Mouse (Mus musculus): ENCODE measurements around the gene Fut2.

Gene Fut2

DNA sequence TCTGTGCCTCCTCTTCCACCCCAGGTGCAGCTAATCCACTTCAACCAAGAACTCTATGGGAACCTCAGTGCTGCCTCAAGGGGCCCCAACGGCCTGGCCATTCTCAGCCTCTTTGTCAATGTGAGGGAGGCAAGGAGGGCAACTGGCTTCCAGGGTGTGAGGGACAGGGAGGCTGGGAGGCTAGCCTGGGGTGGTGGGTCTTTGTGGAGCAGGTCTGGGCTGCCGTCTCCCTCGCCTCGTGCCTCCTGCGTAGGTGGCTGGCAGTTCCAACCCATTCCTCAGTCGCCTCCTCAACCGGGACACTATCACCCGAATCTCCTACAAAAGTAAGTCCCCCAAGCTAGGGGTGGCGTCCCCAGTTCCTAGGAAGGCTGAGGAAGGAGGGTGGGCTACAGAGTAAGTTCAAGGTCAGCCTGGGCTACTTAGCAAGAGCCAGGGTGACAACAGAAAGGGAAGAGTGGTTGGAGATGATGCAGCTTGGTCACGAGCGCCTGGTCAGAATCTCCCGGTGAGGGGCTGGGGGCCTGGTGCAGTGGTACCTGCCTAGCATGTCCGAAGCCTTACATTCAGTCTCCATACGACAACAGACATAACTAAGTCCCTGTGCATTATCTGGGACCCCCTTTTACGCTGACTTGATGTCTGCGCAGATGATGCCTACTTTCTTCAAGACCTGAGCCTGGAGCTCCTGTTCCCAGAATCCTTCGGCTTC, 36.8 kb upstream of the Fut2 start:
- DNase-seq (ENCODE audit: low spot score in 2 of 2), result no peak

DNA sequence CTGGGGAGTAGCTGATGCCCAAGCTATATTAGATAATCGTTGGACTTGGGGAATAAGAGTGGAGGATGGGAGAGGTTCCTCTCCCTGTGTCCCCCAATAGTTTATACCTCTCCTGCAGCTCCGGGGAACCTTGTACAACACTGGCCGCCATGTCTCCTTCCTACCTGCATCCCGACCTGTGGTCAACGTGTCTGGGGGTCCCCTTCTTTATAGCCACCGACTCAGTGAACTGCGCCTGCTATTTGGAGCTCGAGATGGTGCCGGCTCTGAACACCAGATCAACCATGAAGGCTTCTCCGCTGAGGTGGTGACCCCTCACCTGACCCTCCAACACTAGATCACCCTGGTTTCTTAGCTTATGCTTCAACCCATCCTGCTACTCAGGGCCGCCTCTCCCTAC, 36.1 kb upstream of the Fut2 start:
- DNase-seq (ENCODE audit: low spot score in 2 of 2), result no peak

DNA sequence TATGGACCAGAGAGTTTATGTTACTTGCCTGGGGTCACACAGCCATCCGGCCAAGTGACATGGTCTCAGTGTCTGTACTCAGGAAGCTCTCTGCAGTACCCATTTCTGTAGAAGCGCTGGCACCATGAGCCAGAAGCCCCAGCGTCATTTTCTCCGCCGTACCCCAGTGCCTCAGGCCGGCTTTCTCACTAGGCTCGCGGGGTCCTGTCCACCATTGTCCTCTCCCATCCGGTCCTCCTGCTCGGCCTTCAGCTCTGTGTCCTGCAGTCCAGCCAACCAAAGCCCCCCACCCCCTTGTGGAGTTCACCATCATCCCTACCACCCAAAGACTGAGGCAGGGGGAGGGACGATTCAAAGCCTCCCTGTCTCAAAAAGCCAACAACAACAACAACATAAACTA, 35.4 kb upstream of the Fut2 start:
- no peak for DNase-seq (ENCODE audit: low spot score in 2 of 2)

DNA sequence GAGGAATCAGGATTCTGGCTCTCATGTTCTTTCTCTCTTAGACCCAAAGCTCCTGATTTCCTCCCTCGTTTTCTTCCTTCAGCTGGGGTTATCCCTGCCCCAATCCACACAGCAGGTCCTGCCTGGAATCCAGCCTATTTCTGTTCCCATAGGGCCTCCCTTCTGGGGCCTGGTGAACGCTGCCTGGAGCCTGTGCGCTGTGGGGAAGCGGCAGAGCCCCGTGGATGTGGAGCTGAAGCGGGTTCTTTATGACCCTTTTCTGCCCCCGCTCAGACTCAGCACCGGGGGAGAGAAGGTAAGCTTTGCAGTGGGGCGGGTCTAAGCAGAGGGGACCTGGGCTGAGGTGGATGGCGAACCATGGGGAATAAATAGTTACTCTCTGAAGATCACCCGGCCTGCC, 34.9 kb upstream of the Fut2 start:
- no peak for DNase-seq (ENCODE audit: low spot score in 2 of 2)

DNA sequence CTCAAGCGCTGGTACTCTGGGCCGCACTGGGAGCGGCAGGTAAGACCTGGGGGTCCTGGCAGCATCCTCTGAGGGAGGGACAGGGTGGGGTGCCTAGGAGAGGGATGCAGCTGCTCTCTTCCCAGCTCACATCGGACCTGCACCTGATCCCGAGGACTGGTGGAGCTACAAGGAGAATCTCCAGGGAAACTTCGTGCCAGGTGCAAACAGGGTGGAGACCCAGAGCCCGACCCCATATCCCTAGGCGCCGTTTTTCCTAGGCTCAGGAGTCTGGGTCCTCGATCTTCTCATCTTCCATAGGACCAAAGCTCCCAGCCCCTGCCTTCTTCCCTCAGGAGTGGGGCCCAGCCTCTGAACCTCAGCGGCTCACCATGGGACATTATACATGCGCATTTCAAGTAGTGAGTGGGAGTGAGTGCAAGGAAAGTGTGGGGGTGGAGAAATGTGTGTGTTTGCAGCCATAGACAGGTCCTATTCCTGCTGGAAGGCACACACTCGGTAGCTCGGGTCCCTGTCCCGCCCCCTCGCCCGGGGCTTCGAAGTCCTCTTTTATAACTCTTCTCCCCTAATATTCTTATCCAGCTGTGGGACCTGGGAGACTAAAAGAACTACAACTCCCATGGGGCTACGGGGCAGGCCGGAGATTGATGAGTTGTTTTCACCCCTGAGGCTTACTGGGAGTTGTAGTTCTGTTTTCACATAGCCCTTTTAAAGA, 34.3 kb upstream of the Fut2 start:
- DNase-seq (ENCODE audit: low spot score in 2 of 2), result peak; percentile 56 to 66

DNA sequence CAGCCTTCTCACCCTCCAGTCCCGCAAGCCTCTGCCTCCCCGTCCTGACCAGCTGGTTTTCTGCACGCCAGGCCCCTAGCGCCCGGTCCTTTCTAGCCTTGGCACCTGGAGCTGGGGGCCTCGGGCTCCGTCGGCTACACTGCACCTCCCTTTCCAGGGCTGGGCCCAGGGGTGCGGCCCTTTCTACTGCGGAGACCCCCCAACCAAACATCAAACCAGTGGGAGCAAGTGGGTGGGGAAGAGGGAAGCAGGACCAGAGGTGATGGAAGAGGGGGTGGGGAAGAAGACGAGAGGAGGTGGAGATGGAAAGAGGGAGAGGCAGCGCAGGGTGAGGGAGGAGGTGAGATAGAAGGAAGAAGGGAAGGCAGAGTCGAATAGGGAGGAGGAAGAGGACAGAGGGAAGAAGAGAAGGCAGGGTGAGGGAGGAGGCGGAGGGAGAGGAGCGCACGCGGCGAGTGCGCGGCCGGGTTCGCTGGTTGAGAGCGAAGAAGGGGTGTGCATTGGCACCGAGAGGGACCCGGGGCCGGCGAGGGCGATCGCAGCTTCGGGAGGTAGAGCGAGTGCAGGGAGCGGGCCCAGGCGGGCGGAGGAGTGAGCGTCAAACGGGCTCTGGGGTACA, 33.4 kb upstream of the Fut2 start, which contains the start of gene Car11:
Car11 (plus strand) TSS at position 321 of the 619 bp plus-strand sequence.
- no peak for DNase-seq (ENCODE audit: low spot score in 2 of 2)

DNA sequence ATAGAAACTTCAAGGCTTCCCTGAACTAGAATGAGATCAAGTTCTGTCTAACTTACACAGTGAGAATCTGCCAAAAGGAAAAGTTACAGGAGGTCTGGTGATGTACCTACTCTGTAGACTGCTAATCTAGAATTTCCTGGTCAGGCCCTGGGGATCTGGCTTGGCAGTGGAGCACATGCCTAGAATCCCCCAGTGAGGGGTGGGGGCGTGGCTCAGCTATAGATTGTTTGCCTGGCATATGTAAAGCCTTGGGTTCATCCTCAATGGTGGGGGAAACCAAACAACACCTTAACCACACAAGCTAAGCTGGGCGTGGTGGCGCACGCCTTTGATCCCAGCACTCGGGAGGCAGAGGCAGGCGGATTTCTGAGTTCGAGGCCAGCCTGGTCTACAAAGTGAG, 31.7 kb upstream of the Fut2 start:
- DNase-seq (ENCODE audit: low spot score in 2 of 2), result no peak

DNA sequence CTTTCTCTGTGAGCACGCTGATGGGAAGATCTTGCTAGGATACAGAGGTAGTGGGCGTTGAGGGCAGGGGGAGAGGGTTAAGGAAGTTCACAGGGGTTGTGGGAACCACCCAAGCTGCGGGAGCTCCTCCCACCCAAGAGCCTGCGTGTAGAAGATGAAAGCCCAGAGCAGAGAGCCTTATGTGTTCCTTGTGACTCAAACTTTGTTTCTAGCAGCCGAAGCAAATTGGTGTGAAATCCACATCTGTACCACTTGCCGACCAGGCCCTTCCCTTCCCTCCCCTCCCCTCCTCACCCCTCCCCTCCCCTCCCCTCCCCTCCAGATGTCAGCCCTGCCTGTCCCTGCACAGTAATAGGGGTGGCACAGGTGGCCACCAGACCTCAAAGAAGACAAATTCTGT, 28.9 kb upstream of the Fut2 start:
- peak in 1 of 2 experiments; percentile 32 for DNase-seq (ENCODE audit: low spot score in 2 of 2)

DNA sequence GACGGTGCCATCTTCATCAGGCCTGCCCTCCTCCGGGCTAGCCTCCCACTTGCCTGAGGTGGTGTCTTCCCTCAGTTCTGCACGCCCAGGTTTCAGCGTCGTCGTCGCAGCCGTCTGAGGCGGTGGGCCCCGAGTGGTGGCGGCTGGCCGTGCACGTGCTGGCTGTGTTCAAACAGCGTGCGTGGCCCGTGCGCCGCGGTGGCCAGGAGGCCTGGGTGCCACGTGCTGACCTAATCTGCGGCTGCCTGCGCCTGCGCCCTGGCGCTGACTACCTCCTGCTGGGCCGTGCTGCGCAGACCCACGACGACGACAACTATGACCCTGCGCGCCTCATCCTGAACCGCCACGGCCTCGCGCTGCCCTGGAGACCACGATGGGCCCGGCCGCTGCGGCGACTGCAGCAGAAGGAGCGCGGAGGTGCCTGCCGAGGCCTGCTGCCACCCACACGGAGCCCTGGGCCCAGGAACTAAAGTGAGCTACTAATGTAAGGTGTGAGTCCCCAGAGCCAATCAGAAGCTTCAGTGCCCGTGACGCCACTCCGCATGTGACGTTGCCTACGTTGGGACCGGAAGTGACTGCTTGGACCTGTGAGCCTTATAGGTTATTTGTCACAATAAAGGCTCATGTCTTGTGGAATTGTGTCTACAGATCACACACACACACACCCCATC, 27.9 kb upstream of the Fut2 start, which contains the start of gene Sec1:
Sec1 (minus strand) TSS at position 482 of the 671 bp plus-strand sequence.
- DNase-seq (ENCODE audit: low spot score in 2 of 2), result no peak

DNA sequence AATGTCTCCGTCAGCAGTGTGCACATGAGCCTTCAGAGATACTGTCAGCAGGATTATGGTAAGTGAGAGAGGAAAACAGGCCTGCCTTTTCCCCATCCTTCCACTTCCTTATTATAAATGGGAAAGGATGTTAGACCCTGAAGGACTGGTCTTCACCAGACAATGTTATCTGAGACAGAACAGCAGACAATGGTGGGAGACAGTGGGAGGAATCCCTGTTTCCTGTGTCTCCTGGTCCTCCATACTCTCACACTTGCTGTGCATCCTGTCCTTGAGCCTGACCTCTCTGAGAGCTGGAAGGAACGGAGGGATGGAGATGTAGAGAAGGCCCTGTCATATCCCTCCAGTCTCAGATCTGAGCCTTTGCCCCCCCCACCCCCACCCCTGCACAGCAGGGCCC, 26.2 kb upstream of the Fut2 start:
- no peak for DNase-seq (ENCODE audit: low spot score in 2 of 2)

DNA sequence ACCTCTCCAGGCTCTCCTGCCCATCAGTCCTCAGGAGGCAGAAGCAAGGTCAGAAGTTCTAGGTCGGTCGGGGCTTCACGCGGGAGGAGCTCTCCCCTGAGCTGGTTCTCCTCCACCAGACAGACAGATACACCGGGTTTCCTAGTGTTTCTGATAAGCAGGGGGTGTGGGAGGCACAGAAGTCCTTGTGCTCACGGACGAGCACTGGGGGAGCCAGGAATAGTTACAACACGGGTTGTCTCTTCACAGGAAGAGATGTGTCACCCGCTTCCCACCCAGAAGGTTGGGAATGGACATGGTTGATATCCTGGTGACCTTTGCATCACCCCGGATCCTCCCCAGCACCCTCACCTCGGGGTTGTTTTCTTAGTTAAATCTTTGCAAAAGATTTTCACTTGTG, 23.6 kb upstream of the Fut2 start:
- no peak for DNase-seq (ENCODE audit: low spot score in 2 of 2)

DNA sequence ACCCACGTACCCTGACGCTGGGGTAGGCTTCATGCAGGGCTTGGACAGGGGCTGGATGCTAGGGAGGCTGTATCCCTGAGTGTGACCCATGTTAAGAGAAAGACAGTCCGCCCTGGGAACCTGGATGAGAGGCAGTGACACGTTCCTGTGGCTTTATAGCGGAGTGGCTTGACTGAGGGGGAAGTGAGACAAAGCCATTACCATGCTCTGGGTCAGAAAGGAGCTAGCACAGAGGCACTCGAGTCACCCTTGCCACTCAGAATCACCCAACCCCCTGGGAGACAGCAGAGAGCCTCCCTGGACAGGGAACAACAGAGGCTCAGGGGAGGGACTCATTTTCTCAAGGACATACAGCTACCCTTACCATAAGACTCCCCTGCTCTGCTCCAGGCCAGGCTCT, 22.9 kb upstream of the Fut2 start:
- no peak for DNase-seq (ENCODE audit: low spot score in 2 of 2)

DNA sequence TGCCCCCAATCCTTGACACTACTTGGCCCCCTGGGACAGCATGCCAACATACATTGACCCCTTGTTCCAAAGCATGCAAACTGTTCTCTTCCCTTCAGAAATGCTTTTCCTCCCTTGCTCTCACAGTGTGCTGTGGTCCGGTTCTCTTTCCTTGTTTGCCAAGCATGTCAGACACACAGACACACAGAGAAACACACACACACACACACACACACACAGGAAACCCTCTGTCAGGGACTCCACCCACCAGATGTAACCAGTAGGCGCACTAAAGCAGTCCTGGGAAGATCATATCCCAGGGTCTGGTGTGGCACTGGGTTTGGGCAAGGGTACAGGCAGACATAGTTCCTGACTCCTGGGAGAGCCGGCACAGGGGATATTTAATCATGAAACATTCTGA, 20.6 kb upstream of the Fut2 start:
- DNase-seq (ENCODE audit: low spot score in 2 of 2), result no peak

DNA sequence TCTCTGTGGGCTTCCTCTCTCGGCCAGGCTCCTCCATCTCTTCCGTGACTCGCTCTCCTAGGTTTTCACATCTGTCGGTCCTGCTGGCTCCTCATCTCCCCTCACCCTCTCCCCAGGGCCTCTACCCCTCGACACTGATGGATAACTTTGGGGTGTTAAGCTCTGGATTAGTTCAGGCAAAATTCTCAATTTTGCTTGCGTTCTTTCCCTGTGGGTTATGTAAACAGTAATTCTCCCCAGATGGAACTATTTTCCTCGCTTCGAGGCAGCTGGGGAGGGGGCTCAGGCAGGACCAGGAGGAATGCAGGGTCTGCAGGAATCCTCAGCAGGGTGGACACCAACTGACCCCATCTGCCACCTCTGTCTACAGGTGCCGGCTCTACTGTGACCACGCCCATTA, 19.6 kb upstream of the Fut2 start:
- DNase-seq (ENCODE audit: low spot score in 2 of 2), result no peak

DNA sequence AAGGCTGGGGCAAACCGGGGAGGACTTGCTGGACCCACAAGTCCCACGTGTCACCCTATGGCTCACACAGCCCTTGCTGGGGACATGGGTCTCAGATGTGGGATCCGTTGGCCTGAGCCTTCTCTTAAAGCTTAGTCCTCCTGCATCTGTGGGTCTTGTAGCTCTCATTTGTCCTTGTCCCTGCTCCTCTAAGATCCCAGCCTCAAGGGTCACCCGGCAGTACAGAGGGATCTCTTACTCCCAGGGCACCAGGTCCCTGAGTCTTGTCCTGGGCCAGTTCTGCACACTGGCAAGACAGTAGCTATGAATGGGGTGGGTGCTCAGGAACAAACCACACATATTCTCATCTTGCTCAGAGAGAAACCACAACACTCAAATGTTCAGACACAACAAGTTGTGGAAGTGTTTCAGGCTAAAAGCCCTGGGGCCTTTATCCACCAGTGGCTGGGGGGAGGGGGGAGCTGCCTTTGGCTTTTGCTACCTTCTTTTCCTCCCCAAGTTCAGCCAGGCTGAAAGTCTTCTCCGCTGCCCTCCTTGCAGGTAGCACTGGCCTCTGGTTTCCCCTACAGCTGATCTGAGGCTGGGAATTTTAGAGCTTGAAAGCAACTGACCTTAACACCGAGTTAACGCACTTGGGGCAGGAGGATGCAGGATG, 17.3 kb upstream of the Fut2 start, which contains the start of gene Ntn5:
Ntn5 (plus strand) TSS at position 627 of the 655 bp plus-strand sequence.
- peak in 1 of 2 experiments; percentile 13 for DNase-seq (ENCODE audit: low spot score in 2 of 2)

DNA sequence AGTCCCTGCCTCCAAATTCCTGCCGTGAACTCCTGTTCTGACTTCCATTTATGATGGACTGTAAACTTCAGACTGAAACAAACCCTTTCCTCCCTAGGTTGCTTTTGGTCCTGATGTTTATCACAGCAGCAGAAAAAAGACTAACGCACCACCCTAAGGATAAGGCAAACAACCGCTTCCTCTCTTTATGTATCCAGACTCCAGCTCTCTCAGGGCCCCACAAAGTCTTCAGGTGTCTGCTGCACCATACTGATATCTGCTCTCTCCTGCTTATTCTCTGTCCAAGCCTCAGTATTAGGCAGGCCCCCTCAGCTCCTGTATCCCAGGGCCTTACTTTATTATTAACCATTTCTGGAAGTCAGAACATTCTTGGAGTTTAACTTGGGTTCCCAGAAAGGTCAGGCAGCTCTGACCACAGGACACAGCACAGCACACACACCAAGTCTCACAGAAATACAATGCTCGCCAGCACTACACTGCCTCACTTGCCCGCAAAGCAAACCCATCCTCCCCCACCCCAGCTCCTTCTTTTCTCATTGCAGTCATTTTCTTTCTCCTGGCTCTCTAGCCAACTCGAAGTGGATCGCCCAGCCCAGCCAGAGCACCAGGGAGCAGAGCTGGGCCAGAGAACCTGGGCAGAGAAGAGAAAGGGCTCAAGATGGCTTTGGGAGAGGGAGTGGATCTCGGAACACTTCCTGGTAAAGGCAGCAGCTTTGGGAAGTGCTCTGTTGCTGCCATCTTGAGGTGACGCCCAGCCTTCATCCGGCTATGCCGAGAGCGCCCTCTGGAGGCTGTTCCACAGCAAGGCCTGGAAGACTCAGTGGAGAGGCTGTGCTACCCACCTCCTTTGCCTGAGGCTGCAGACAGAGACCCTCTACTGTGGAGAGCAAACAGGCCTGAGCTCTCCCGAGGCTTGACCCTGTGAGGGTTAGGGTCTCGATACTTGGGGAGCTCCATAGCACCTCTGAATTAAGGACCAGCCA, 16.2 kb upstream of the Fut2 start:
- DNase-seq (ENCODE audit: low spot score in 2 of 2), result peak; percentile 78 to 93

DNA sequence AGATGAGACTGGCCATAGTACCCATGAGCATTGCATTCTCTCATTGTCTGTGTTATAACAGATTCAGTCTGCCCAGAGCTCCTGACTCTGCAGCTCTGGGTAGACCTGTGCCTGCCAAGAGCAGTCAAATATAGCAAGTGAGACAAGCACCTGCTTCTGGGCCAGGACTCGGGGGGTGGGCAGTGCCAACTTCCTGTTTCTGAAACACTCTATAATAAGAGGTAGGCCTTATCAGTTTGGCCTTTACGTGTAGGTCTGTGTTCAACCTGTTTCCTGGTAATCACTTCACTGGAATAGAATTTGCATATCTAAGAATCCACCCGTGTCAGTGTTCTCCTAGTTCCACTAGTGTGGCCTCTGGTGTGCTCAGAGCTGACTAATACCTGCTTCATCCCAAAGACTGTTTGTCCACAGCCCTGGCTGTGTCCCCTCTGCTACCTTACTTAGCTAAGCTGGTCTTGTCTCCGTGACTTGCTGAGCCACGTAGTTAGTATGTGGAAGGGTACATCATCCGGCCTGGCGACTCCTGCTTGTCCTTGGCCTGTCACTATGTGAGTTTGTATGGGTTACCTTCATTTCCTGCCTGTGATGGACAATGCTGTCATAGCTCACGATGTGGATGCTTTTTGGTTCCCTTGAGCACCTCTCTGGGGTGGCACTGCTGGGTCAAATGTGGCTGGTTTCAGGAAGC, 15.0 kb upstream of the Fut2 start:
- no peak for DNase-seq (ENCODE audit: low spot score in 2 of 2)

DNA sequence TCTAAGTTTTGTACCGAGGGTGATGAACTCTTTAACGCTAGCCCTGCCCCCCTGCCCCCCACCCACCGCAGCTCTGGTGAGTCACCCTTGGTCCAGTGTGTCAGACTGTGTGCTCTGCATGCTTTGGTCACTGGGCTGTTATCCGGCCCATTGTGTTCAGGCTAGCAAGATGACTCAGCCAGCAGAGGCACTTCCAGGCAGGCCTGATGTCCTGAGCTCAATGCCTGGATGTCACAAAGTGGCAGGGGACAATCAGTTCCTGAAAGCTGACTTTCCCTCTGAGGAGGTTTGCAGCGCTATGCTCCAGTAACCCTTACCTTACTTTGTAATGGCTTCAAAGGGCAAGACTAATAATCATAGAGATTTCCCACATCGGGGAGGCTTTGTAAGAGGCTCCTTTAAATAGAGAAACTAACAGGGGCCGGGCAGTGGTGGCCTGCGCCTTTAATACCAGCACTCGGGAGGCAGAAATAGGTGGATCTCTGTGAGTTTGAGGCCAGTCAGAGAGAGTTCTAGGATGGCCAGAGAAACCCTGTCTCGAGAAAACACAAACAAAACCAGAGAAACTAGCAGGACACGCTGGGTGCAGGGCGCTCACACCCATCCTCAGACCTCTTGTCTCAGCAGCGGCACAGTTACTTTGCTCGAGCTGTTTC, 13.9 kb upstream of the Fut2 start:
- DNase-seq (ENCODE audit: low spot score in 2 of 2), result no peak

DNA sequence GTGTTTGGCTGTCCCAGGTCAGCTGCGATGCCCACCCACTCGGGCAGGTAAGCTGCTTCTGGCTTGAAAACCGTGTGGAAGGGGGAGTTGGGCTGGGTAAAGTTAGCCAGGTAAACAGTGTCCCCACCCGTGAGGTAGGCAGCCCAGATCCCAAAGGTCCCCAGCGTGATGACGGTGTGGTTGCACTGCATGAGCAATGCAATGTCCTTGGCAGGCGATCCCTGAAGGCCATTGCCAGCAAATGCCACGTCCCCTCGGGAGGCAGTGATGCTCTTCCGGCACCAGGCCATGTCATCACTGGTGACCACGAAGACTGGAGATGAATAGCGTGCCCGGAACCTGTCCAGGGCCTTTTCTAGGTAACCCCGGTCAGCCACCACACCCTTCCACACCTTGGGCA, 12.3 kb upstream of the Fut2 start:
- DNase-seq (ENCODE audit: low spot score in 2 of 2), result no peak
